Mouse (Mus musculus) kidney, postnatal 0 days (tissue): Measurements from ENCODE around the gene Trp53tg5. TPM values are rescaled to one million over a fixed set of nuclear protein-coding genes. Genes with fewer than 3 reads are reported as not detected.

ENCODE experiments used
- ATAC-seq: fragments of 200-750 bp; cut with Nextera tagmentation; replicated peaks from 2 replicates; pipeline ENCODE4 v1.8.0; 2017; ENCODE audit warnings: low read depth, moderate number of reproducible peaks, moderate TSS enrichment, moderate library complexity; ENCODE audit not compliant: low FRiP score
- DNase-seq: peaks from one replicate; pipeline ENCODE4 v3.0.0-alpha.2; 2016; ENCODE audit warnings: low spot score
- H3K27ac ChIP-seq: fragments of 300-500 bp; sonication (generic); 2 replicates; pipeline ENCODE4 v1.5.1; 2014; ENCODE audit warnings: mild to moderate bottlenecking
- H3K27me3 ChIP-seq: fragments of 300-500 bp; sonication (generic); 2 replicates; pipeline ENCODE4 v1.6.1; 2014; ENCODE audit warnings: low read length, mixed read lengths; ENCODE audit not compliant: insufficient read depth
- H3K36me3 ChIP-seq: fragments of 300-500 bp; sonication (generic); 2 replicates; pipeline ENCODE4 v1.6.1; 2014; ENCODE audit warnings: low read length, mixed read lengths; ENCODE audit not compliant: insufficient read depth
- H3K4me1 ChIP-seq: fragments of 300-500 bp; sonication (generic); replicated peaks from 2 replicates; pipeline ENCODE4 v1.6.1; 2014; ENCODE audit warnings: antibody characterized with exemption, low read length, mixed read lengths; ENCODE audit not compliant: insufficient read depth
- H3K4me2 ChIP-seq: fragments of 300-500 bp; sonication (generic); 2 replicates; pipeline ENCODE4 v1.6.1; 2014; ENCODE audit warnings: mild to moderate bottlenecking, low read length, moderate library complexity, mixed read lengths
- H3K4me3 ChIP-seq: fragments of 300-500 bp; sonication (generic); replicated peaks from 2 replicates; pipeline ENCODE4 v1.5.1; 2014; ENCODE audit warnings: low read depth, low read length
- H3K9ac ChIP-seq: fragments of 300-500 bp; sonication (generic); 2 replicates; pipeline ENCODE4 v1.6.1; 2014; ENCODE audit warnings: low read depth, low read length
- H3K9me3 ChIP-seq: fragments of 300-500 bp; sonication (generic); replicated peaks from 2 replicates; pipeline ENCODE4 v1.6.1; 2016; ENCODE audit warnings: low read length, inconsistent platforms, mixed read lengths
- CTCF ChIP-seq: IDR thresholded peaks from 2 replicates; pipeline ENCODE4 v1.5.1; 2016; ENCODE audit warnings: antibody characterized with exemption, low read depth, mild to moderate bottlenecking, moderate library complexity
- WGBS: fragments of 180-500 bp; shearing (Covaris S2); extraction: QIAGEN DNeasy Blood & Tissue Kit; methylation state at CpG from one replicate; pipeline ENCODE4 v1.1.7; 2014; 5-methylcytosine and 5-hydroxymethylcytosine counted together
- polyA plus RNA-seq: library from polyadenylated mRNA; unstranded; fragments of >200 nt; fragmentation: Nextera tagmentation; extraction: Ambion mirVana; gene quantifications from 2 replicates; pipeline ENCODE4 v1.2.1, GENCODE M21; 2015

Trp53tg5 gene
- polyA plus RNA-seq, 1 experiment from 2014 or later, result not detected

DNA sequence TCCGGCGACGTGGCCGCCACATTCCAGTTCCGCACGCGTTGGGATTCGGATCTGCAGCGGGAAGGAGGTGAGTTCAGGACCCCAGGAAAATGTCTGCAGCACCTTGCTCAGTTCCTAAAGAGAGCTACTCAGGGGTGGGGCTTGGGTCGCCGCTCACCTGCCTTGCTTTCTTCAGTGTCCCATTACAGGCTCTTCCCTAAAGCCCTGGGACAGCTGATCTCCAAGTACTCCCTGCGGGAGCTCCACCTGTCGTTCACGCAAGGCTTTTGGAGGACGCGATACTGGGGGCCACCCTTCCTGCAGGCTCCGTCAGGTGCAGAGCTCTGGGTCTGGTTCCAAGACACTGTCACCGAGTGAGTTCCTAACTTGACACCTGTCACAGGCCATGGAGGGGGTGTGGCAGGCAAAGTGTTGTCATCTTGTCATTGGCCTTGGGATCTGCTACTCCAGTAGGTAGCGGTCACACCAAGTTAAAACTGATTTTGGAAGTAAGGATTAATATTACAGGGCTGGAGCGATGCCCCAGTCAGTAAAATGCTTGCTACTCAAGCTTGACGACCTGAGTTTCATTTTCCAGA lies 24.3 kb upstream of the Trp53tg5 start:
- Histone ChIP-seq H3K9ac (peak overlapping the region; percentile 67), H3K36me3 (peaks cover 27% of the 10 kb centered on the region), H3K9me3 (no peaks in the 10 kb centered on the region), H3K4me3 (peak overlapping the region; percentile 62), H3K27ac (peak overlapping the region; percentile 58; the same call in 1 of the 2 replicates), H3K4me1 (peaks cover 6% of the 10 kb centered on the region), H3K4me2 (peak overlapping the region; percentile 98), H3K27me3 (no peaks in the 10 kb centered on the region)
- WGBS, result 4% methylated on average over 21 of the region's 21 CpGs
- DNase-seq (no peak), ATAC-seq (0 out of 2 replicates have a peak, but pooled peaks have one; percentile 16)
- no peak for TF ChIP-seq CTCF

DNA sequence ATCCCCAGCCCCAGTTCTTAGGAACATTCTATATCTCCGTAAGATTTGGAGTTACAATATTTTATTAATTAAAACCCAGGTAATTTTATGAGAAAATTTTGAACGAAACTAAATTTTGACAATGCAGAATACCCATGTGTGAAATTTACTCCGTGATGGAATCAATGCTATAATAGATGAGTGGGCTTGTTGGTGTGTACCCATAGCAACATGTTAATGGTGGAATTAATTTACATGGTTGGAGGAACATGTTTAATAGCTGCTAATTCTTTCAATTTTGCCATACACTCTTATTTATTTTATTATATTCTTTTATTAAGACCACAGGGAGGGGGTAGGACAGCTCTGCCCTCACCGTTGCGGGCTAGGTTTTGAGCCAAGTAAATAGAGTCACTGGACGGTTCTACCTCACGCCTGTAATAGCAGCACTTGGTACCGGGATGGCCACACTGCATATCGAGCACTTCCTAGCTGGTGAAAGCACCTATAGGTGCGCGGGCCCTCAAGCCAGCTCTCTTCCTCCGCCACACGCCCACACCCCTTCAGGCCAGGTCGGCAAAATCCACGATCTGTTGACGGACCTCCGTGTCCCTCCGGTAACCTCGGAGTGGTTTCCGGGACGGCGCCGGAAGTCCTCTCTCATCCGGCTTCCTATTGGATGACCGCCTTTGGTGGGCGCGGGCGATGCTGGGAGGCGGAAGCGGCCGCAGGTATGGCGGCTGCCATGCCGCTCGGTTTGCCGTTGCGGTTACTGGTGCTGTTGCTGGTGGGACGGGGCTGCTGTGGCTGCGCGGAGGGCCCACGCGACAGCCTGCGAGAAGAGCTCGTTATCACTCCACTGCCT lies 23.5 kb upstream of the Trp53tg5 start, which contains the start of gene Pigt:
Pigt (plus strand) TSS at position 674 of the 844 bp plus-strand sequence.
- ATAC-seq, result peak; percentile 91

DNA sequence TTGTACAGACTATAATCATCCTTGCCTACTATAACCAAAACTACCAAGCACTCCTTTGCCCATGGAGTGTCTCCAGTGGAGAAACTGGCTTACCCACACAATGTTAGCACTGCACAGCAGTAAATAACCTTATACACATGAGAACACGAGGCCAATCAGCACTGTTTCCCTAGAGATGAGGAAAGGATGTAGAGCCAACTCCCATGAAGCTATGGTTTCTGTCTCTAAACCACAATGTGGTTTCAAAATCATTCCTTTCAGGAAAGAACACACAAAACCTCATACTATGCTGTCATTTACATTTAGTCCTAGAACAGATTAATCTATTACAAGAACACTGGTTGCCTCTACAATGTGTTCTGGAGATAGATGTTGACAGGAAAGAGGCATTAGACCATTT lies 22.8 kb upstream of the Trp53tg5 start:
- no peak for TF ChIP-seq CTCF
- DNase-seq, result no peak
- no peaks in the 10 kb centered on the region for H3K27me3 ChIP-seq
- H3K36me3 ChIP-seq, result peaks cover 15% of the 10 kb centered on the region; the same call in 1 of the 2 replicates
- no peak overlapping the region for H3K27ac ChIP-seq
- H3K4me3 ChIP-seq, result no peak overlapping the region
- peak overlapping the region; percentile 98; the same call in 1 of the 2 replicates for H3K4me2 ChIP-seq
- 62% methylated on average over 1 of the region's 1 CpGs for WGBS
- H3K9ac ChIP-seq, result no peak overlapping the region
- peaks cover 6% of the 10 kb centered on the region for H3K4me1 ChIP-seq
- no peaks in the 10 kb centered on the region for H3K9me3 ChIP-seq
- no peak for ATAC-seq

More for the DNA sequence above, 23.5 kb upstream of the Trp53tg5 start, which contains the start of gene Pigt:
- H3K36me3 ChIP-seq, result peaks cover 20% of the 10 kb centered on the region
- no peaks in the 10 kb centered on the region for H3K9me3 ChIP-seq
- peak within 1 kb of the TSS; percentile 67 for H3K9ac ChIP-seq
- peak; percentile 89 for DNase-seq
- peak within 1 kb of the TSS; percentile 58; the same call in 1 of the 2 replicates for H3K27ac ChIP-seq
- 4% methylated on average over 43 of the region's 43 CpGs for WGBS
- TF ChIP-seq CTCF, result no peak
- H3K4me3 ChIP-seq, result peak within 1 kb of the TSS; percentile 62
- peak within 1 kb of the TSS; percentile 98 for H3K4me2 ChIP-seq
- H3K4me1 ChIP-seq, result peaks cover 6% of the 10 kb centered on the region
- no peaks in the 10 kb centered on the region for H3K27me3 ChIP-seq

DNA sequence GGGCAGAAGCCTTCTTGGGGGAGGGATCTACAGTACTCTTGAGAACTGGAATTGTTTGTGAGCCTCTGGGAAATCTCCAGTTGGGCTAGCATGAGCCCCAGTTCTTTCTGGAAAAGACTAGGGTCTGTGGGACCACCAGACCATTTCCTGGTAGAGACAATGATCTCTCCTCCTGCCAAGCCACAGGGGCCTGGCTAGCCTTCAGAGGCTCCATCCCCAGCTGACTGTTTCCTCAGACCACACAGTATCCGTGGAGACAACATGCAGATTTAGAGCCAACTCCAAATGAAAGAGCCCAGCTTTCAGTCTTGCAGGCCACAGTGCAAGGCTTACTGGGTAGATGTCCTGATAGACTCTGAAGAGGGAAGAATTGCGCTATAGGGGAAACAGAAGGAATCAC lies 20.6 kb upstream of the Trp53tg5 start:
- Histone ChIP-seq H3K27me3 (no peaks in the 10 kb centered on the region), H3K36me3 (0 out of 2 replicates have a peak, but pooled peaks cover 4% of the 10 kb centered on the region), H3K9ac (no peak overlapping the region), H3K4me2 (no peak overlapping the region), H3K4me3 (no peak overlapping the region), H3K27ac (no peak overlapping the region), H3K4me1 (peaks cover 6% of the 10 kb centered on the region), H3K9me3 (no peaks in the 10 kb centered on the region)
- no peak for TF ChIP-seq CTCF
- ATAC-seq, result no peak
- WGBS, result 48% methylated on average over 2 of the region's 2 CpGs
- no peak for DNase-seq

DNA sequence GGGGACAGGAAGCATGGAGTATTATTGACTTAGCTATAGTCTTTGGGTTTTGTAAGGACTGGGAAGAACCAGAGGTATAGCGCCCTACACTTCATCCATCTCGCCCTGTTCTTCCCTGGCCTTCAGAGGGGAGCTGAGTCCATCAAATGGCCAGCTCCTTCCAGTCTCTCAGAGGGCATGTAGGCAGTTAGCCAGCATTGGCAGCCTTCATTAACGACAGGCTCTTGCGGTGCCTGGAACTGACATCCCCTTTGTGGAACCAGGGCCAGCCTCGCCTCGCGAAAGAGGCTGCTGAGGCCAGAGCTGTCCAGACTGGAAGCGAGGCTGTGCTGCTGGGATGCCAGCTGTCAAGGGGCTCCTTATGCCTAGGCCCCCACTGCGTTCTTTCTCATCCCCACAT lies 14.3 kb upstream of the Trp53tg5 start:
- no peak for DNase-seq
- TF ChIP-seq CTCF, result no peak

DNA sequence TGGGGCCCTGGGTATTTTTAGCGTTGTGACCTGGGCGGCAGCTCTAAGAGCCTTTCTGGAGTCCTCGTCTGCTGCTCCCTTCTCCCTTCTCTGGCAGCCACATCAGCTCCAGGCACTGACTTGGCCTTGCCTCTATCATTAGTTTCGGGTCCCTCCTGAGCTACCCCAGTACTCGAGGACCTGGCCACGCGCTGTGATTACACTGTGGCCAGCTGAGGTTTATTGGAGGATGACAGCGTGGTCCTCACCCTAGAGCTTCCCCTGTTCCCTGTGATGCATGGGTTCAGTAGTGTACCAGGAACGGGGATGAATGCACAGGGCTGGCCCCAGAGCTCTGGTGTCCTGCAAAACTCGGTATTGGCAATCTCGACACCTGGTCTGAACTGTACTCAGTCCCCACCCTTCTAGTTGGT lies 13.6 kb upstream of the Trp53tg5 start:
- Histone ChIP-seq H3K9me3 (no peaks in the 10 kb centered on the region), H3K4me1 (0 out of 2 replicates have a peak, but pooled peaks cover 5% of the 10 kb centered on the region), H3K9ac (peak overlapping the region; percentile 81), H3K4me3 (peak overlapping the region; percentile 88), H3K27ac (peak overlapping the region; percentile 71; the same call in 1 of the 2 replicates), H3K27me3 (no peaks in the 10 kb centered on the region), H3K36me3 (0 out of 2 replicates have a peak, but pooled peaks cover 4% of the 10 kb centered on the region), H3K4me2 (peak overlapping the region; percentile 99)
- DNase-seq (no peak), ATAC-seq (no peak; the same call in 1 of the 2 replicates)
- 12% methylated on average over 11 of the region's 11 CpGs for WGBS
- TF ChIP-seq CTCF, result no peak

More for the DNA sequence above, 14.3 kb upstream of the Trp53tg5 start:
- 0 out of 2 replicates have a peak, but pooled peaks cover 5% of the 10 kb centered on the region for H3K4me1 ChIP-seq
- no peak overlapping the region for H3K27ac ChIP-seq
- H3K9ac ChIP-seq, result no peak overlapping the region
- H3K36me3 ChIP-seq, result 0 out of 2 replicates have a peak, but pooled peaks cover 4% of the 10 kb centered on the region
- no peaks in the 10 kb centered on the region for H3K9me3 ChIP-seq
- H3K4me2 ChIP-seq, result no peak overlapping the region
- H3K4me3 ChIP-seq, result no peak overlapping the region
- no peak for ATAC-seq
- 78% methylated on average over 9 of the region's 9 CpGs for WGBS
- no peaks in the 10 kb centered on the region for H3K27me3 ChIP-seq
